Mouse (Mus musculus): ENCODE measurements around the gene N4bp1.
A peak's percentile ranks its signal among the peaks of the same experiment; 100 is the strongest.

N4bp1 gene

GRCm38 (mm10) chr8:86895390-86895789 lies 10.3 kb upstream of the N4bp1 start:
- no peak for DNase-seq (ENCODE audit: low spot score)

- no peak for DNase-seq (ENCODE audit: low spot score)
Observed at GRCm38 (mm10) chr8:86894194-86894761, 9.2 kb upstream of the N4bp1 start.

GRCm38 (mm10) chr8:86893554-86893953 lies 8.5 kb upstream of the N4bp1 start:
- no peak for DNase-seq (ENCODE audit: low spot score)

- no peak for DNase-seq (ENCODE audit: low spot score)
Observed at GRCm38 (mm10) chr8:86891533-86891932, 6.5 kb upstream of the N4bp1 start.

- DNase-seq (ENCODE audit: low spot score) = no peak
Observed at GRCm38 (mm10) chr8:86888058-86888939, 3.2 kb upstream of the N4bp1 start.

GRCm38 (mm10) chr8:86884067-86884466 lies 991 bp downstream of the N4bp1 start:
- peak; percentile 61 for DNase-seq (ENCODE audit: low spot score)

- no peak for DNase-seq (ENCODE audit: low spot score)
Observed at GRCm38 (mm10) chr8:86882568-86883478, 2.2 kb downstream of the N4bp1 start.

- DNase-seq (ENCODE audit: low spot score) = no peak
Observed at GRCm38 (mm10) chr8:86881951-86882350, 3.1 kb downstream of the N4bp1 start.

- DNase-seq (ENCODE audit: low spot score) = no peak
Observed at GRCm38 (mm10) chr8:86881068-86881609, 3.9 kb downstream of the N4bp1 start.

- no peak for DNase-seq (ENCODE audit: low spot score)
Observed at GRCm38 (mm10) chr8:86876831-86877230, 8.2 kb downstream of the N4bp1 start.

- DNase-seq (ENCODE audit: low spot score) = no peak
Observed at GRCm38 (mm10) chr8:86874055-86874454, 11.0 kb downstream of the N4bp1 start.

- peak; percentile 87 for DNase-seq (ENCODE audit: low spot score)
Observed at GRCm38 (mm10) chr8:86873151-86873550, 11.9 kb downstream of the N4bp1 start.

GRCm38 (mm10) chr8:86872097-86872815 lies 12.8 kb downstream of the N4bp1 start:
- no peak for DNase-seq (ENCODE audit: low spot score)

- DNase-seq (ENCODE audit: low spot score) = no peak
Observed at GRCm38 (mm10) chr8:86871421-86871820, 13.6 kb downstream of the N4bp1 start.

GRCm38 (mm10) chr8:86870771-86871170 lies 14.3 kb downstream of the N4bp1 start:
- DNase-seq (ENCODE audit: low spot score) = no peak

GRCm38 (mm10) chr8:86868041-86868440 lies 17.0 kb downstream of the N4bp1 start:
- no peak for DNase-seq (ENCODE audit: low spot score)

- DNase-seq (ENCODE audit: low spot score) = no peak
Observed at GRCm38 (mm10) chr8:86864764-86865163, 20.3 kb downstream of the N4bp1 start.

- DNase-seq (ENCODE audit: low spot score) = no peak
Observed at GRCm38 (mm10) chr8:86862837-86863236, 22.2 kb downstream of the N4bp1 start.

- no peak for DNase-seq (ENCODE audit: low spot score)
Observed at GRCm38 (mm10) chr8:86862155-86862816, 22.8 kb downstream of the N4bp1 start.

- no peak for DNase-seq (ENCODE audit: low spot score)
Observed at GRCm38 (mm10) chr8:86861516-86861915, 23.5 kb downstream of the N4bp1 start.

- DNase-seq (ENCODE audit: low spot score) = no peak
Observed at GRCm38 (mm10) chr8:86856248-86856647, 28.8 kb downstream of the N4bp1 start.

Measured in MN1 (cell line).